Mouse (Mus musculus): ENCODE results near the gene Rnf183.

- TF ChIP-seq CTCF (IDR thresholded peaks at IDR 0.05; ENCODE audit: low read depth) (no peak), EP300 (IDR thresholded peaks at IDR 0.05; ENCODE audit: low read depth) (no peak)
Measured at GRCm38 (mm10) chr4:62480709-62481605, 45.9 kb upstream of the Rnf183 start.
